Mouse (Mus musculus) midbrain, embryonic 14.5 days (tissue): ENCODE measurements around the gene Rnf145. TPM values are rescaled to one million over a fixed set of nuclear protein-coding genes. Genes with fewer than 3 reads are reported as not detected.

Experiments used
- ATAC-seq: fragments of 200-750 bp; cut with Nextera tagmentation; 2 replicates; pipeline ENCODE4 v1.8.0; 2017; ENCODE audit warnings: moderate number of reproducible peaks, moderate library complexity; ENCODE audit not compliant: low FRiP score, low TSS enrichment
- DNase-seq: peaks from one replicate; pipeline ENCODE4 v3.0.0-alpha.2; 2015
- H3K27ac ChIP-seq: fragments of 300-500 bp; sonication (generic); replicated peaks from 2 replicates; pipeline ENCODE4 v1.5.1; 2014; ENCODE audit warnings: mild to moderate bottlenecking, low read depth, low read length, moderate library complexity
- H3K27me3 ChIP-seq: fragments of 300-500 bp; sonication (generic); 2 replicates; pipeline ENCODE4 v1.6.1; 2014; ENCODE audit warnings: low read length, control low read depth, mixed read lengths; ENCODE audit not compliant: control insufficient read depth, insufficient read depth
- H3K36me3 ChIP-seq: fragments of 300-500 bp; sonication (generic); 2 replicates; pipeline ENCODE4 v1.6.1; 2014; ENCODE audit warnings: low read length, control low read depth; ENCODE audit not compliant: control insufficient read depth, insufficient read depth
- H3K4me1 ChIP-seq: fragments of 300-500 bp; sonication (generic); 2 replicates; pipeline ENCODE4 v1.6.1; 2014; ENCODE audit warnings: mild to moderate bottlenecking, antibody characterized with exemption, low read length, control low read depth; ENCODE audit not compliant: control insufficient read depth, insufficient read depth
- H3K4me2 ChIP-seq: fragments of 300-500 bp; sonication (generic); 2 replicates; pipeline ENCODE4 v1.6.1; 2014; ENCODE audit warnings: mild to moderate bottlenecking, low read length, moderate library complexity
- H3K4me3 ChIP-seq: fragments of 300-500 bp; sonication (generic); replicated peaks from 2 replicates; pipeline ENCODE4 v1.5.1; 2014; ENCODE audit warnings: low read depth, low read length
- H3K9ac ChIP-seq: fragments of 300-500 bp; sonication (generic); replicated peaks from 2 replicates; pipeline ENCODE4 v1.6.1; 2014; ENCODE audit warnings: mild to moderate bottlenecking, low read length, moderate library complexity
- H3K9me3 ChIP-seq: fragments of 300-500 bp; sonication (generic); 2 replicates; pipeline ENCODE4 v1.6.1; 2016; ENCODE audit warnings: low read length, control low read depth, mixed read lengths; ENCODE audit not compliant: control insufficient read depth
- WGBS: fragments of 180-500 bp; shearing (Covaris S2); extraction: QIAGEN DNeasy Blood & Tissue Kit; methylation state at CpG from one replicate; pipeline ENCODE4 v1.1.7; 2014; 5-methylcytosine and 5-hydroxymethylcytosine counted together
- microRNA-seq: library from miRNA; unstranded; fragments of <30 nt; microRNA quantifications from one replicate; pipeline ENCODE4, GENCODE M21; 2016
- polyA plus RNA-seq: library from polyadenylated mRNA; unstranded; fragments of >200 nt; fragmentation: Nextera tagmentation; extraction: Ambion mirVana; gene quantifications from 2 replicates; pipeline ENCODE4 v1.2.1, GENCODE M21; 2014

The Rnf145 gene
- polyA plus RNA-seq, 1 experiment from 2014 or later: 134 TPM

DNA sequence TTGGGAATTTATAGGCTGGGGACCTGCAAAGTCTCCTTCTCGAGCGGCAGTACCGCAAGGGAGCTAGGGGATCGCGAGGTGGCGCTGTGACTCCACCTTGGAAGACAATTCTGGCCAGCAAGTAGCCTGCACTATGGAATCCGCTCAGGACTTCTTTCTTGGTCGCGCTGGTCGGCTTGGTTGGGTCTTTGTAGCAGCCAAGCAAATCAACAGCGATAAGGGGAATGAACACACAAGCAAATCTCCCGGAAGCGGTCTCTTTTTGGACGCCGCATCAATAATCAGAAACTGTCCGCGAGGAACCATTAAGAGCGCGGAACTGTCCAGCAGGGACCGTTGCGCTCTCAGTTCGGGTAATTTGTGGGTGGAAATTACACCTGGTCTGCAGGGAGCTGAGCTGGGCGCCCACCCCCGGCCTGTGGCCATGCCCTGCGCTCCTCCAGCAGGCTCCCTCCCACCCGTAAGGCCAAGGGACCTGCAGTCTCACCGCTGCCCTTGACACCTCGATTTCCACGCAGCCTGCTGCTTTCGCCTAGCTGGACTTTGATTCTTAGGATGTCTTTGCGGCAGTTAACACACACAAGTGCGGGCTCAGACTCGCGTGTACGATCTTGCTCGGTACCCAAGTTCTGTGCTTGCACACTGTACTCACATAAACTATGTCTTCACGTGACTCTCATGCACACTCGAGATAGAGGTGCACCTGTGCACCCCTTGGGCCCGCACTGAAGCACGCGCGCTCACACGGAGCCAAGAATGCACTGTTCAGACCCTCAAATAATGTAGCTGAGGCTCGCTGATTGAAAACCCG is 92.4 kb downstream of the Rnf145 start:
- H3K4me3 ChIP-seq: peak overlapping the region; percentile 42
- under 1% methylated on average over 45 of the region's 45 CpGs for WGBS
- H3K27ac ChIP-seq: peak overlapping the region; percentile 70
- no peaks in the 10 kb centered on the region for H3K36me3 ChIP-seq
- H3K27me3 ChIP-seq: peaks cover 35% of the 10 kb centered on the region
- H3K9me3 ChIP-seq: no peaks in the 10 kb centered on the region
- peak overlapping the region; percentile 49 for H3K9ac ChIP-seq
- peak; percentile 98 for DNase-seq
- H3K4me1 ChIP-seq: peaks cover 18% of the 10 kb centered on the region
- H3K4me2 ChIP-seq: peak overlapping the region; percentile 97
- peak; percentile 85 for ATAC-seq

- DNase-seq (no peak), ATAC-seq (no peak)
- Histone ChIP-seq H3K9me3 (no peaks in the 10 kb centered on the region), H3K4me3 (peak overlapping the region; percentile 26; the same call in 1 of the 2 replicates), H3K27me3 (peaks cover 35% of the 10 kb centered on the region), H3K4me2 (peak overlapping the region; percentile 97), H3K4me1 (peaks cover 18% of the 10 kb centered on the region), H3K9ac (no peak overlapping the region), H3K27ac (no peak overlapping the region), H3K36me3 (no peaks in the 10 kb centered on the region)
- WGBS: 6% methylated on average over 10 of the region's 10 CpGs
Measured at GRCm38 (mm10) chr11:44612156-44612555, 93.4 kb downstream of the Rnf145 start.

DNA sequence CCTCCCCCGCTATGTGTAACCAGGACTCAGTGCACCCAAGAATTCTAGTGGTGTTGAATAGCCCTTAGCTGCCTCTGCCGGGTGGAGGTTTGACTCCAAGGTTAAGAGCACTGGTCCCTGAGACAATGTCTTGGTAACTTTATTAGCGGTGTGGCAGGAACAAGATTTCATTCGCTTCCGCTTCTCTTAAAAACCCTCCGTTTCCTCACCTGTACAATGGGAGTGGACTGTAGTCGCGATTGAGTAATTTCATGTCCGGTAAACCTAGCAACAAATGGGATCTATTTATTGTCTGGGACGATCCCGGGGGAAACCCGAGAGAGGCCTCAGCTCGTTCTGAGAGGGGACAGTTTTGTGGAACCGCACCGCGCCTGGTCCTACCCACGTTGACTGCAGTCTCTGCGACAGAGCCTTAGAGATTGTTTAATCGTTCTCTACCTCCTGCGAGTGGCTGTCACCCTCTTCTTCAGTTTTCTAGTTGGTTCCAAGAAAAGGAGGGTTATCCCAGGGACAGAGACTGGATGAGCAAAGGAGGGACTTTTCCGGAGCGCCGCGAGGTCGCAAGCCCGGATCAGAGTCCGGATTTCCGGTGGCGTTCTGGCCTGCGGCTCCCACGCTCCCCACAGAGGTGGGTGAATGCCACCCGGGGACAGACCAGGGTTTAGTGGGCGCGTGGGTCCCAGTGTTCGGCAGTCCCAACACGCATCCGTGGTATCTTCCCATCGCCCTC is 94.1 kb downstream of the Rnf145 start:
- Histone ChIP-seq H3K27me3 (peaks cover 35% of the 10 kb centered on the region), H3K4me1 (peaks cover 18% of the 10 kb centered on the region), H3K9ac (peak overlapping the region; percentile 40; the same call in 1 of the 2 replicates), H3K9me3 (no peaks in the 10 kb centered on the region), H3K27ac (no peak overlapping the region), H3K36me3 (no peaks in the 10 kb centered on the region), H3K4me3 (peak overlapping the region; percentile 26), H3K4me2 (peak overlapping the region; percentile 97)
- DNase-seq (no peak), ATAC-seq (no peak)
- WGBS: 2% methylated on average over 38 of the region's 38 CpGs

DNA sequence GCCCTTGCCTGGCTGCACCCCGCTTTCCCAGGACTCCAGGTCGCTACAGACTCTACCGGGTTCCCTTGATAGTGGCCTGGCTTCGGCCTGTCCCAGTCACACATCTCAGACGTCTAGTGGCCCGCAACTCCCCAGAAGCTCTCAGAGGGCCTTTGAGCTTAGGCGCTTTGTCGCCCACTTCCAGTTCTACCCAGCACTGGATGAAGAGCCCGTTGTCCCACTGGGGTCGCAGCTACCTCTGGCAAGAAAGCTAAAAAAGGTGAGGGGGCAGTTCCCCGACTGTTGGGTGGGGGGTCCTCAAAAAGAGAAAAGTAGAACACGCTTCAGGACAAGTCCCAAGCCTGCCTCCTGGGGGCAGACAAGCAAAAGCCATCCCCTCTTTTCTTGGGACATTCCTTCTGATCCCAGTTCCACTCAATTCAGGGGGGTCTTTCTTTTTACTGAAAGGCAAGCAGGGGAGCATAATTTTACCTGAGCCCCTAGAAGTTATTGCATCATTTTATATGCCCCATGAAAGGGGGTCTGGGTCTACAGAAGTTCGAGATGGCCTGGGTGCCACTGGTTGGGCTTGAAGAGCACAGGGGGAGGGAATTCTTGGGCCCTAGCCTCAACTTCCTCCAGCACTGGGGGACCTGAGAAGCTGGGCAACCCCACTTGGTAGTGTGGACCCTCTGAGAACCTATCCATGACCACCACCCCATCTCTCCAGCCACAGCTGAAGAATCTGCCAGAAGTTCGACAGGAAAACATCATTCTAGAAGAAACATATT is 94.8 kb downstream of the Rnf145 start:
- H3K9me3 ChIP-seq: no peaks in the 10 kb centered on the region

More for the DNA sequence above, 94.8 kb downstream of the Rnf145 start:
- Histone ChIP-seq H3K9ac (peak overlapping the region; percentile 40; the same call in 1 of the 2 replicates), H3K36me3 (no peaks in the 10 kb centered on the region), H3K4me2 (peak overlapping the region; percentile 97), H3K27ac (no peak overlapping the region), H3K4me1 (peaks cover 18% of the 10 kb centered on the region), H3K4me3 (peak overlapping the region; percentile 26), H3K27me3 (peaks cover 35% of the 10 kb centered on the region)
- DNase-seq (no peak), ATAC-seq (no peak)
- WGBS: 8% methylated on average over 14 of the region's 14 CpGs

Small RNAs within 50 kb of the gene (microRNA-seq; reads per million reads assigned to microRNA genes)
- gene Gm22121: not detected

Other genes with a start within 250 kb of the Rnf145 start
- gene Il12b, start 118.9 kb upstream of the Rnf145 start, polyA plus RNA-seq: 0.14 and 0.19 TPM in 2 replicates
- 64.1 and 72.8 TPM in 2 replicates for gene Ublcp1, start 48.5 kb upstream of the Rnf145 start, polyA plus RNA-seq
- gene Ebf1, start 98.4 kb downstream of the Rnf145 start, polyA plus RNA-seq: 98.3 and 112 TPM in 2 replicates